Mouse (Mus musculus) lung, adult 18-20 months (tissue): ENCODE data around the gene Tmem50b.

Experiments used
- DNase-seq, 2 experiments: peaks; one replicate each; pipeline ENCODE4 v3.0.0; 2022; ENCODE audit warnings: mixed read lengths in 2 of 2

The Tmem50b gene

DNA sequence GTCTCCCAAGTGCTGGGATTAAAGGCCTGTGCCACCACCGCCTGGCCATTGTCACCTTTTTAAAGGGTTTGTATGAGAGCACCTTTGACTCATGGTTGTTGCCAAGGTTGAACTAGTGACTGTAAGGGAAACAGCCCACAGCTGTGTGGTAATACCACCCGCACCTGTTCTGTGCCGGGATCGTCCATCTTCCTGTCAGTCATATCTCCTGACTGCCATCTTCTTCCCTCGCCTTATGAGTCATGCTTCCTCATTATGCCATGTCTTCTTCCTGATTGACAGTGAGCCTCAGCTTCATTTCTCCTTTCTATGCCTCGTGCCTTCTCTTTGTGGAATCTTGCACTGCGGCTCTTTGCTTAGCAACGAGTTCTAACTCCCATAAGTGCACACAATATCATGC, 9.4 kb upstream of the Tmem50b start:
- no peak for DNase-seq

GRCm38 (mm10) chr16:91605156-91605555, 7.6 kb upstream of the Tmem50b start:
- DNase-seq = no peak

DNA sequence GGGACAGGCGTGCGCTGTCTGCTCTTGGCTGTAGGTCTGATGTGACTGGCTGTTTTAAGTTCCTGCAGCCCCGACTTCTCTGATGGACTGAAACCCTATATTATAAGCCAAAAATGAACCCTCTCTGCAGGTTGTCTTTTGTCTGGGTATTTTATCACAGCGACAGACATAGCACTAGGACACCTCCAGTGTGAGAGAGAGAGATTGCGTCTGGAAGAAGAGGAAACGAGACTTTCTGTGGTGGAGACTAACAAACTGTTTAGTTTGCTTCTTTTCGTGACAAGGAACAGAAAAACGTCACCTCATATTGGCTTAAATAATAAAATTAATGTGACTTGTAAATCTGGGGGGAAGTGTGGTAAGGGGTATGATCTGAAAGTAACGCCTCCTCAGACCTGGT, 4.1 kb upstream of the Tmem50b start:
- no peak for DNase-seq

DNA sequence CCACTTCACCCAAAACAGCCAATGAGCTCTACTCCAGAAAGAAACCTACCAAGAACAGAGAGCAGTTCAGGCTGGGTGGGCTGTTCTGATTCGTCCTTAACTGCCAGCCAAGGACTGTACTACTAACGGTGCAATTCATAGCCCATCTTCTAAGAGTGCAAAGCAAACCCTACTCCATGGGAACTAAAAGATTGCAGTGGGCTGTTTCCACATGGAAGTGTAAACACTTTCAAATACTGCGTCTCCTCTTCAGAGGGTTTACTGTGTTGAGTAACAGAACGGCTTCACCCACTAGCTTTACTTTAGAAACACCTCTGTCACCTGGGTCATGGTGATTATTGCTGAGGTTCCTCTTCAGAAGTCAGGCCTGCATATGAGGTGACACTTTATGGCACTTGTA, 3.5 kb upstream of the Tmem50b start:
- peak in 1 of 2 experiments; percentile 54 for DNase-seq

DNA sequence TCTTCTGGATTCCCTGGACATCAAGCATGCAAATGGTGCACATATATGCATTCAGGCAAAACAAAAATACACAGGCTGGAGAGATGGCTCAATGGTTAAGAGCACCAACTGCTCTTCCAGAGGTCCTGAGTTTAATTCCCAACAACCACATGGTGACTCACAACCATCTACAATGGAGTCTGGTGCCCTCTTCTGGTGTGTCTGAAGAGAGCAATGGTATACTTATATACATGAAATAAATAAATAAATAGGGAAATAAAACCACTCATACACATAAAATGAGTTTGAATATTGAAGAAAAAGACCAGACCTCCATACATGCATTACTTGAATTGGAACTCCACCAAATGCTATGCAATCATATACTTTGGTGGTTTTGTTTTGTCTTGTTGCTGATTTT, 1.6 kb upstream of the Tmem50b start:
- no peak for DNase-seq

- peak; percentile 50 to 68 for DNase-seq
Measured at GRCm38 (mm10) chr16:91596779-91597671, 575 bp downstream of the Tmem50b start.

- no peak for DNase-seq
Measured at GRCm38 (mm10) chr16:91596397-91596778, 1.2 kb downstream of the Tmem50b start.

DNA sequence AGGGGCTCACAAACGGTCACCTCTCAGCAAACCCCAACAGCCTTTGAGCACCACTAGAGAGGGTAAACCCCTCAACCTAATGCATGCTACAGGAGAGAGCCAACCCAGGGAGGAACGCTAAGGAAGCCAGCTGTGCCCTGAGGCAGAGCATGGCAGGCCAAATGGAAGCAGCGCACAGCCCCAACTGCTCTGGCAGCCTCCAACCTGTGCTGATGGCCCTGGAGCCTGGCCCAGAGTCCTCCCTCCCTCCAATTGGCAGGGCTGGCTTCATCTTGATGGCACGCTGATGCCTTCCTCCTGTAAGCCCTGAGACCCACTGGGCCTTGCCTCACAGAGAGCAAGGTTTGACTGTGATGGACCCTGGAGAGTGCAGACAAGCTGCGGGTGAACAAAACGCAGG, 2.5 kb downstream of the Tmem50b start:
- no peak for DNase-seq

DNA sequence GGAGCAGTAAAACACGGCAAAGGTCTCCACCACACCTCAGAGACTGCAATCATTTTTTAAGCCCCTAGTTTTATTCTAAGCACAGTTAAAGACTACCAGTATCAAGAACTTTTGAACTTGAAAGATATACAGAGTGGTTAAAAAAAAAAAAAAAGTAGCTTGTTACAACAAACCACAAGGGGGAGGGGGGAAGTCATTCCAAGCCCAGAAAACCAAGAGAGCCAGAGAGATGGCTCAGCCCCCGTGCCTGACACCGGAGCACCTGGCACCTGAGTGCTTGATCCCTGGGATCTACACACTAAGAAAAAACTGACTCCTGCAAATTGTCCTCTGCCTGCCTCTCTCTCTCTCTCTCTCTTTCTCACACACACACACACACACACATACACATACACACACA, 4.3 kb downstream of the Tmem50b start:
- DNase-seq = no peak

DNA sequence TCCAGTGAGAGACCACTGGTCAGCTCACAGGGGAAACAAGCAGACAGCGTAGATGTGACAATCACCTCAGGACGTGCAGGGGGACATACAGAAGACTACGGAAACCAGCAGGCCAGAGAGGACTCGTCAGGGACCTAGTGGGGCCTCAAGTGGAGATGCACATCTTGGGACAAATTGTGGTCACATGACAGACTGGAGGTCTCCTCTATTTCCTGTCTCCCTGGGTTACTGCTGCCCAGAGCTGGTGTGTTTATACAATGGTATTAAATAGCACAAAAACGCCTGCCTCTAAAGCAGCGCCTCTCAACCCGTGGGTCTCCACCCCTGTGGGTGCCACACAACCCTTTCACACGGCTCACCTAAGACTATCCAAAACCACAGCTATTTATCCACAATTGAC, 5.4 kb downstream of the Tmem50b start:
- peak in 1 of 2 experiments; percentile 34 for DNase-seq

DNA sequence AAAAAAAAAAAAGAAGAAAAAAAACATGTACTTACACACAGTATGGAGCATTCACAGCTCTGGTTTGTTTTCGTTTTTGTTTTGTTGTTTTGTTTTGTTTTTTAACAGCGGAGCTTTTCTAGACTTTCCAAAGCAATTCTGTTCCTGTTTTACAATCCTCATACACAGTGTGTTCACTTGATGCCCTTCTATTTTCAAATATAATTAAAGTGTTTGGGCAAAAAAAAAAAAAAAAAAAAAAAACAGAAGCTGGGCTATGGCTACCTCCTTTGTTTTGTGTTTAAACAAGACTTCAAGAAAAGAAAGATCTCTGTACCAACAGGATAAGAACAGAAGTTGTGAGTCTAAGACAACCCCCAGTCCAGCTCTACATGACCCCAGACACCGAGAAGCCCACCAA, 8.9 kb downstream of the Tmem50b start:
- DNase-seq = no peak

GRCm38 (mm10) chr16:91587730-91588453, 9.7 kb downstream of the Tmem50b start:
- no peak for DNase-seq

DNA sequence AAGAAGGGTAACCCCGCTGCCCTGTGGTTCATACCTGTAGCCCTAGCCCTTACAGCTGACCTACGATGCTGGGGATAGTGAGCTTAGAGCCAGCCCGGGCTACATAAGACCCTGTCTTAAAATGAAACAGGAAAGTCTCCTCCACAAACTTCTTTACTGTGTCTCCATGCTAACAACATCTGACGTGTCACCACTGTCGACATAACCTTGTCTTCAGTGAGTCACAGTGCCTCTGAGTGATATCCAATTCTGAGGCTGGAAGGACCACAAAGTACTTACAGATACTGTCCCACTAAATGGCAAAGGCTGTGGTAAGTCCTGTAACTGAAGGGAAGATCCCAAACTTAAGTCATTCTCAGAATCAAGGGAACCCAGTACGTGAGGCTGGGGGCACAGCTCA, 11.4 kb downstream of the Tmem50b start:
- DNase-seq = no peak

- DNase-seq = no peak
Measured at GRCm38 (mm10) chr16:91585617-91586016, 12.0 kb downstream of the Tmem50b start.

DNA sequence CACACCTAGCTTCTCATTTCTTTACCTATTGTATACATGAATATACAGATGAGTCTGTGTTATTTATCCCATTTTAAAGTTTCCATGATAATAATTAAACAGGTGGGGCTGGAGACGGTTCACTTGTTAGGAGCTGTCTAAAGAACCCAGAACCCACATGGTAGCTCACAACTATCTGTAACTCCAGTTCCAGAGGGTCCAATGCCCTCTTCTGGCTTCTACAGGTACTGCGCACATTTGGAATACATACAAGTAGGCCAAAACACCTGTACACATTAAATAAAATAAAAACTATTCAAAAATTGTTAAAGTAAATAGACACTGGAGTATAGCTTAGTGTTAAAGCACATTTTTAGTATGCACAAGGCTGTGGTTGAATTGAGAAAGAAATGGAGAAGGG, 15.3 kb downstream of the Tmem50b start:
- no peak for DNase-seq

GRCm38 (mm10) chr16:91578980-91579720, 18.4 kb downstream of the Tmem50b start:
- no peak for DNase-seq

DNA sequence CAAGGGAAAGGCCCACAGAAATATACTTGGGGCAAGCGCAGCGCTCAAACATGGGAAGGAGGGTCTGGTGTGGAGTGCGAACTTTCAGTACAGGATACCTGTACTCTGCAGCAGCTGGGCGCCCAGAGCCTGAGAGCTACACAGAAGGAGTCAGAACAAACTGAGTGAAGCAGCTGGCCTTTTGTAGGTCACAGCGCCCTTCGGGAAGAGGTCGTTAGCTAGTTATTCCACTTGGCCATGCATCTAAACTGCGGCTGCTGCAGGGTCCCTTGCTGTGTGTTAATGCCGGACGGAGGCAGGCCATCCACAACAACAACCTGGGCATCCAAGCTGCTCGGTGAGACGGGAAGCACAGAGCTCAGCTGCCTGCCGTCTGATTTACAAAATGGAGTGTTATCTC, 22.4 kb downstream of the Tmem50b start:
- no peak for DNase-seq

DNA sequence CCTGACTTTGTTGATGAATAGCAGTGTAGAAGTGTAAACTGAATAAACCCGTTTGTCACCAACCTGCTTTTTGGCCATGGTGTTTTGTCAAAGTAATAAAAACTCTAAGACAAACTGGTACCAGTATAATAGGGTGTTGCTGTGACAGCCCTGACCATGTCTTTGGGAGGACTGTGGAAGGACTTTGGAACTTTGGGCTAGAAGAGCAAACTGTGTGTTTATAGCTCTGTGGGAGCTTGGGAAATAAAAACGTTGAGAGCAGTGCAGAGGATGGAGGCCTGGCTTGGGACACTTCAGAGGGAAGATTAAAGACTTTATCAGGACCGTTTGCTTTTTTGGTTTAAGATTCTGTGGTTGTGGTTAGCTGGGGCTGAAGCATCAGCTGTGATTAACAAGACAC, 26.5 kb downstream of the Tmem50b start:
- no peak for DNase-seq

- DNase-seq = no peak
Measured at GRCm38 (mm10) chr16:91568960-91569359, 28.6 kb downstream of the Tmem50b start.

- no peak for DNase-seq
Measured at GRCm38 (mm10) chr16:91566002-91566401, 31.6 kb downstream of the Tmem50b start.

DNA sequence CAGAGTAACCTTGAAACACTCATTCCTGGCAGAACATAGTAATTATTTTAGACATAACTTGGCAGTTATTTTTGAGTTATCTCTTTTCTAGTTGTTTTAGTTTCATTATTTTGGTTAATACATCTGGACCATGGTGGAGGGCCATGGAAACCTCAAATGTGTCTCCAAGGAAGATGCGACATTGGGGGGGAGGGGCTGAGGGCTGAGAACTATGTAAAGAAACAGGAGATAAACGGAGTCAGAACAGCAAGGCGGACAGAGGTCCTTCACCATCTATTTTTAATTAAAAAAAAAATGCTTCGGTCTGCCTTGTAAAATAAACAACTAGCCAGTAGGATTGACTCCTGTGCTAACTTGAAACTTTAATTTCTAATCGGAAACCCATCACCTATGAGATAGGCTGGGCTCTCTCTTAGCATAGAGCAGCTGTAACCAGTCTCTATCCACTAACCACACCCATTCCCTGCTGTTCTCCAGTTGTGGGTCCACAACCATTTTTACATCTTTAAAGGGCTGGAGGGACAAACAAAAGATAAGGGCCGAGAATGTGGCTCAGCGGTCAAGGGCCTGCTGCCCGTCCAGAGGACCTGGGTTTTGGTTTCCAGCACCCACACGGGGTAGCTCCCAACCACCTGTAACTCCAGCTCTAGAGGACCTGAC, 32.2 kb downstream of the Tmem50b start:
- no peak for DNase-seq

DNA sequence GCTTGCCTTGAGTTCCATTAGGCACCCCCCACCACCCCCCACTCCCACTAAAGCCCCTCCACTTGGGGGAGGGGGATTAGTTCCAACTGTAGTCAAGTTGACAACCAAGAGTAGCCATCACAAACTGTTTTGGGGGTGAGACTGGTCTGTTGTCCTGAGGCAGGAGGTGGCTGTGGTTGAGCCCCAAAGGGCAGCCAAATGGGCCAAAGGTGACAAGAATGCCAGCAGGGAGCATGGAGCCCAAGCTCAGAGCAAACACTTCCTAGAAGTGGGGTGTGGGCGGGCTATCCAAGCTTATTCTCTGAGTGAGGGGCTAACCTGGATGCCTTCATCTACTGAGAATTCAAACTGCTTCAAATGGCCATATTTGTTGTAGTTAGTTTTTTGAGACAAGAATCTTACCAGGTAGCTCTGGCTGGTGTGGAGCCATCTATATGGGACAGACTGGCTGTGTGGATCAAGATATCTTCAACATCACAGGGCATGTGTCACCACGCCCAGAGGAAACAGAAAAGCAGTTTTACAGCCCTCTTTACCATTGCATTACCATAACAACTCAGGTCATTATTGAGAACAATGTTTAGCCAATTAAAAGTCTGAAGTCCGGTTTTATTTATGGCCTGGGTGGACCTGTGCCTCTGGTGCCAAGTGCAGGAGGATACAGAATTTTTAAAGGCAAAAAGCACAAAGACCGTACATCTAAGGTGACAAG, 32.9 kb downstream of the Tmem50b start:
- no peak for DNase-seq
